Mouse (Mus musculus) CD4-positive helper T cell, adult 2 months (primary cell): ENCODE measurements around the gene Lpin2.

Experiments used
- DNase-seq: peaks from one replicate; pipeline ENCODE4 v3.0.0-alpha.2; 2012; ENCODE audit warnings: low read depth, missing footprints, low spot score

Lpin2 gene

DNA sequence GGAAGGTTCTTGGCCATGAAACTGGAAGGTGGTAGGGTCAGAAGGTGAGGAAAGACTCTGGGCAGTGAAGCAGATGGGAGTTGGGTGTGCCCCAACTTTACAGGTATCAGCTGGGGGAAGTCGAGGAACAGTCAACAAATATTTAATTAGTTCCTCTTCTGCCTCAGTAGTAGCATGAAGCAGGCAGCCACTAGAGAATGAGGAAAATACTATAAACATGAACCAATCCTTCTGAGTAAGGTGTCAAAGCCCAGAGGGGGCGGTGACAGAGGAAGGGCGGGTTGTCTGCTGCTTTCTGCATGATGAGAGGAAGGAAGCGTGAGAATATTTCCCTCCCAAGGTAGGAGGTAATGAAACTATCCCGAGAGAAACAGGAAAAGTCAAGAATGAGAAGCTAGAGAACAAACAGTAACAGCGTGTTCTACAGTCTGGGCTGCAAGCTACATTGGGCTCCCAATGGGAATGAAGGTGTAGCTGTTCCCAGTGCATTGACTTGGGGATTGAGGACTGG is at the start of gene Lpin2:
Gene Lpin2 (plus strand): TSS at position 350 of the 511 bp plus-strand sequence.
- DNase-seq: peak; percentile 47

DNA sequence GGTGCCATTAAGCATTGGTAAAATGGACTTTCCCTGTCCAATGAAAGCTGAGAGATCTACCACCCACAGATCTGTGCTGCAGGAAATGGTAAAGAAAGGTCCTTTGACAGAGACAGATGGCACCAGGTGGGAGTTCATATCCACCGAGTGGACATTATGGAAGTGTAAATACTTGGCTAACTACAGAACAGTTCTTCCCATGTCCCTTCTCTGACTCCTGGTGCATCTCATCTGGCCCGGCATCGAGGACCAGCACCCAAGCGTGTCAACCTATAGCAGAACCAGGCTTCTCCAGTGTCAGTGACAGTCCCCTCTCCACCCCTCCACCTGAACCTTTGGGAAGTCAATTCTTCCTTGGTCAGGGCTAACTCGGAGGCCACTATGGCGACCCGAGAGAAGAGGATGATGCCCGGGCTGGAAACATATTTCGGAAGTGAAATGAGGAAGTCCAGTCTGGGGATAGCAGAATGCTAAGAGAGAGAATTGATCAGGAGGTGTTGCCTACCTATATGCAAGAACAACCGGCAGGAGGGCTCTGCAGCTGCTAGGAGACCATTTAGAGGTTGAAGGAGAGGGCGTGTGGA is 49.4 kb upstream of the Lpin2 start:
- no peak for DNase-seq

DNA sequence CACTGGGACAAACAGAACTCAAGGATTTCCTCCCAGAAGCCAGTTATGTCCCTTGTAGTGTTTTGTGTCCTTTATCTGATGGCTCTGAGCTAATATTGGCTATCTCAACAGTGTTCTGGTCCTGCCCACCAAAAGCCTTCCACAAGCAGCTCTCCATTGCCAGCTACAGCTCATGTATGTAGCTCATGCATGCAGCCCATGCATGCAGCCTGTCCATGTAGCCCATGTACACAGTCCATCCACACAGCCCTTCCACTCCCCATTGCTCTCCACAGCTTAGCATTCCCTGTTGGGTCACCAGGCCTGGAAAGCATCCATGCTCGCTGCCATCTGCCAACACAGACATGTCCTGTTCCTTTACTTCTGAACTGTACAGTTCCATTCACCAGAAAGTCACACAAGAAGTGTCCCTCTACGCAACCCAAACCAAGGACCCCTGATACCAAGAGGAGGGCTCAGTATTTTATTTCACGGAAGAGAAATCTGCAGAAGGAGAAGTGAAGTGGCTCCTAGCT is 47.9 kb upstream of the Lpin2 start:
- DNase-seq: no peak

DNA sequence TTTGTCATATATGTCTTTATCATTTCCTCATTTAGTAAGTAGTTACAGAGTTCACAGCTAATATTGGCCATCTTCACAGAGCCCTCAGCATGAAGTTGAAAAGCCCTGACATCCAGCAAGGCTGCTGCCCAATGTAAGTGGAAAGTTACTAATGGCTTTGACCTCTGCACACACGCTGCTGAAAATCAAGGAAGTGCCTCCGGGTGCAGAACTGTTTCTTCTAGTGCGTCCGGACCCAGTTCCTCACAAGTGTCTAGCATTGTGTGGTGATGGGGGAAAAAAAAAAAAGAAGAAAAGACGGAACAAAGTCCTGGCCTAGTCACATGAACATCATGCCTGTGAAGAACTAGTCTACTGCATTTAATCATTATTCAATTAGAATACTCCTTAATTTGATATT is 47.3 kb upstream of the Lpin2 start:
- DNase-seq: no peak

DNA sequence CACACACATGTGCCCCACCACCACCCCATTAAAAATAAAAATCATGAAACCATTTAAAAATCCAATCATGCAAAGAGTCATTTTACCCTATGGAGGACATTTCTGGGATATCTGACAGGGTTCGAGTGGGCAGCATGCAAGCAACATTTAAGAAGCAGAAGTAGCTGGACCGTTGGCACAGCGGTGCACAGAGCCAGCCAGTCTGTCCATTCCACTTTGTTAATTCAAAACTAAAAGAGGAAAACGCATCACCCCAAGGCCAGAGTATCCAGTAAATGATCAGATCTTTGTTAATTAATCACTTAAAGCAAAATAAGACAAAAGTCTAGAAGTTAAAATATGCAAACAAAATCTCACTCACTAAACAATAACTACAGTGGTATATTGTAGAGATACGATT is 46.5 kb upstream of the Lpin2 start:
- DNase-seq: no peak

DNA sequence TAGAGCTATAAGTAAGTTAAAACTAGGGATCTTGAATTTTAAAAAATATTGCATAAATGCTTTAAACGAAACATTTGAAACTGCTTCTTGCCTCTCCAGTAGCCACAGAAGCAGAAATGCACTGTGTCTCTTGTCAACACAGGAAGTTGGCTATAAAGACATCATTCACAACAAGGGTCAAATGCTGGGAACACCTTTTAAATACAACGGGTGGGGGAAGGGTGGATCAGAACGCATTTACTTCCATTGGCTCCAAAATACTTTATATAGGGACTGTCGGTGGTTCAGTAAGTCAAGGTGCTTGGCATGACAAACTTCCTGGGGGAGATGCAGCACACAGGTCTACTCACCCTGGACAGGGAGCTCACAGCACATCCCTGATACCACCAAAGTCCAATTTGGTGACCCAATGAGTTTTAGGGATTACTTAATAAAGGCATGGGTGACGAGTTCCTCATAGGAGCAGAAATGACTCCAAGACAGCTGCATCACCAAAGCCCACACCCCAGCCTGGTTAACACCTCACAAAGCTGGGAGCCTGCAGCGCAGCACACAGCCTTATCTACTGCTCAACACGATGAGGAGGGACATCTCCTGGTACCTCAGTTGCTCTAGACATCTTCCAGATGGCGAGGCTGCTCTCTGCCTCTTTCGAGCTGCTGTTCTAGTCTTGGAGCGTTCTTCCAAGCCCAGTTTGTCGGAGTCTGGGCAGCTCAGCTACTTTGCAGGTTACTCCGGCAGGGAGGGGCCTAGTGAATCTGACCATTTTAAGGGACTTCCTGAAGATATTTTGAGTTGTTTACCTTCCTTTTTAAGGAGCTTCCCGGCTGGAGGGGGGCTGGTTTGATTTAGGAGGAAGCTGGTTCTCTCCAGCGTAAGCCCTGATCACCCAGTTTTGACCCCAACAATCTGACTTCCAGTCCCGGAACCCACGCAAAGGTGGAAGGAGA is 45.7 kb upstream of the Lpin2 start:
- no peak for DNase-seq

DNA sequence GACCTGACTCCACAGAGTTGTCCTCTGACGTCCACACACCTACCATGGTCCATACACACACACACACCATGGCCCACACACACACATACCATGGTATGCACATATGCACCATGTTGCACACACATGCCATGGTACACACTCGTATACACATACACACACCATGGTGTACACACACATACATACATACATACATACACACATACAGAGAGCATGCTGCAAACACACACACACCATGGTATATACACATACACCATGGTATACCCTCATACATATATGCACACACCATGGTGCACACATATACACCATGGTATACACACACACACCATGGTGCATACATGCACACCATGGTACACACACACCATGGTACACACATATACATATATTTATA is 45.0 kb upstream of the Lpin2 start:
- no peak for DNase-seq

DNA sequence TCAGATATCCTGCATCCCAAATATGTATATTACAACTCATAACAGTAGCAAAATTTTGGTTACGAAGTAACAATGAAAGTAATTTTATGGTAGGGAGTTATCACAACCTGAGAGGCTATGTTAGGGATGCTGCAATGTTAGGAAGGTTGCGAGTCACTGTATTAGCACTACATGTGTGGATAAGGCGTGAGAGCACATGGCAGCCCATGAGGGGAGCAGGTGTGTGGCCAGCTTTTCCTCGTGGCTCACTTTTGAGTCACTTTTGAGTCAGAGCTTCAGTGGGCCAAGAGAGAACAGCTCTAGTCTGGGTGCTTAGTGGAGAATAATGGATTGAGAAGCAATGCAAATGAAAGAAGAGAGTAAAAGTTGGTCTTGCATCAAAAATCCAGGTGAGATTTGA is 40.3 kb upstream of the Lpin2 start:
- DNase-seq: no peak

DNA sequence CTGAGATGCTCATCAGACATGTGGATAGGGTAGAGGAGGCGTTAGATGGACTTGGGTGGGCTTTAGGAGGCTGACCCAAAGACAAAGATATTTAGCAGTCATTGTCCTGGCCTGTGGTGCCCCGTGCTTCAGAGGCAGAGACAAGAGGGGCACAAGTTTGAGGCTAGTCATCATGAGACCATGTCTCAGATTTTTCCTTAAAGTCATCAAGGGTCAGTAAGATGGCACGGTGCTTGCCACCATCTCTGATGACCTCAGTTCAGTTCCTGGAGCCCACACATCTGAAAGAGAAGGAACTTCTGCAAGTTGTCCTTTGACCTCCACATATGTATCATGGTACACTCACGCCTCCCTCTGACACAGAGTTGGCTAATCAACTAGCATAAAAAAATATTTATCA is 39.2 kb upstream of the Lpin2 start:
- no peak for DNase-seq

DNA sequence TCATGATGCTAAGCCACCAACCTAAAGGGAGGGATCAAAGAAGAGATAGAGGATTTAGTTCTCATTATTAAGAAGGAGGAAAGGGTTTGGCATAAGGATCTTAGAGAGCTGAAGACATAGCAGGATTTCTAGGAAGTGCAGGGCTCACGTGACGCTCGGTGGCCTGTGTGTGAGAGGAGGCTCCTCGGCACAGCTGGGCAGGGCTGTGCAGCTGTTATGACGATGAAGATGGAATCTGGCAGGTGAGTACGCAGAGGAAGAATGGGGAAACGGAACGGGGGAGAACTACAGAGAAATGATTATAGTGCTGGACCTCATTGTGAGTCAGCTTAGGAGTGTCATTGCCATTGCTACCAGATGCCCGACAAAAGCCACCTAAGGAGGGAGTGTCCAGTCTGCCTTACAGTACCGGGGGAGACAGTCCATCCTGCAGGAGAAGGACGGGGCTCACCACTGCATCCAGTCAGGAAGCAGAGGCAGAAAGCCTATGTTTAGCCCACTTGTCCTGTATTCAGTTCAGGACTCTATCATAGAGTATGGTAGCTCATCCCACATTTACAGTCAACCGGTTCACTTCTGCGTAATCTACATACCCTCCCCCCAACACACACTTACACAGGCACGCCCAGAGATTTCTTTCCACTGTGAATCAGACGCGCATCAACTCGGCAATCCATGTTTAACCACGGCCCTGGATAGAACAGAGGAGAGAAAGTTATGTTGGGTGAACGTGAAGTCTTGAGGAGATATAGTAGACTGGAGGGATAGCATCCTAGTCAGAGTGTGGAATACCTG is 37.8 kb upstream of the Lpin2 start:
- DNase-seq: no peak

DNA sequence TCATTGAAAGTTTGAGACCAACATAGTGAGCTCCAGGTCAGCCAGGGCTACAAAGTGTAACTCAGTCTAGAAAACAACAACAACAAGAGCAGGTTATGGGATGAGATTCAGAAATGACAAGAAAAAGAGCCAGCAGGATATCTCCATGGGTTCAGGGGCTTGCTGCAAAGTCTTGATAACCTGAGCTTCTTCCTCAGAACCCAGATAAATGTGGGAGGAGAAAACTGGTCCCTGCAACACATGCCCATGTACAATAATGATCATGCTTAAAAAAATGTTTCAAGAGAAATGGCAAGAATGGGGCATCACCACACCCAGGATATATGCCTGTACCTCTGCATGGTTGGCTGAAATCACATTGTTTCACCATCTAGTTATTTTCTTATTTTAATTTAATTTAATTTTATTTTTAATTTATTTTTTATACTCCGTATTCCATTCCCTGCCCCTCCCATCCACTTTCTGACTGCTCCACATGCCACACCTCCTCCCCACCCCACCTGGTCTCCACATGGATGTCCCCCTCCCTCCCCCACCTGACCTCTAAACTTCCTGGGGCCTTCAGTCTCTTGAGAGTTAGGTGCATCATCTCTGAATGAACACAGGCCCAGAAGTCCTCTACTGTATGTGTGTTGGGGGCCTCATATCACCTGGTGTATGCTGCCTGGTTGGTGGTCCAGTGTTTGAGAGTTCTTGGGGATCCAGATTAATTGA is 37.0 kb upstream of the Lpin2 start:
- no peak for DNase-seq

DNA sequence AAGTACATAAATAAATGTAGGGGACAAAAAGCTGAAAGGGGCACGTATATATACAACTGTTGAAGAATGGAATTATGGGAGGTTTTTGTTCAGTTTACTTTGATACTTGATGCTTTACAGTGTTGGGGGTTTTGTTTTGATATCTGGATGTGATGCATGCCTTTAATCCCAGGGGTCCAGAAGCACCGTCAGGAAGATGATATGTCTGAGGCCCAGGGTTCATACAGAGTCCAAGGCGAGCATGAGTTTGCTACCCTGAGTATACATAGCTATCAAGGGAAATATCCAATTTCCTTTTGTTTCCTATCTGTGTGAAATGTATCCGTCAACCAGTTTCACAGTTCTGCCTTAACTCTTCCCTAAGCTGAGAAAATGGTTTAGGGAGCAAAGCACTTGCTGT is 29.0 kb upstream of the Lpin2 start:
- DNase-seq: no peak

DNA sequence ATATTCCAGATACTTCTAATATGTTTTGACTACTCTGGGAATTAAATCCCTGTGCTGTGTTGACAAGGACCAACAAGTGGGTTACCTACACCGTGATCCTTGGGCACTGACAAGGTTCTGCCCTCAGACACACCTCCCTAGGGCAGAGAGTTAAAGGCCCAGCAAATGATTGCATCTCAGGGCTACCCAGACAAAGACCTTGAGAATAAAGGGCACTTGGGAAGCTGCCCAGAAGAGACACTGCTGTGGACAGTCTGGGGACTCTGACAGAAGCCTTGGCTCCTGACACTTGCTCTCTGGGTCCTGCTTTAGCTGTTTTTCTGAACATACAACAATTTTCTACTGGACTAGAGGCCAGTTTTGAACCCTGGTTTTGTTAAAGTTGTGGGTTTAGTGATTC is 27.1 kb upstream of the Lpin2 start:
- DNase-seq: no peak

DNA sequence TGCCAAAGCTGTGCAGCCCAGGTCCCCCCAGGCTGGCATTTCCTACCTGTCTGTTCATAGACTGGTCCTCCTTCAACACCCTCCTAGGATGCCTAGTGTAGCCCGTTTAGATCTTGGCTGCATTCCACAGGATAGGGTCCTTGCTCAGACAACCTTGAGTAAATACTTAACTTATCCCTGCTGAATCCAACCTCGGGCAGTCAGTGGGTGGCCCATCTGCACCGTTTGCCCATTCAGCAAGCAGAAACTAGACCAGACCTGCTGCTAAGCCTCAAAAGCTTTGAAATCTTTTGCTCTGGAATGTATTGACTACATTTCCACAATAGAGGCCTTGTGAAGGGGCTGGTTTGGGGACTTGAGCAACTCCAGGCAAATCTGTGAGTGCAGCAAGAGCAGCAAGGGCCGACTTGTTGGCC is 23.2 kb upstream of the Lpin2 start:
- DNase-seq: no peak

DNA sequence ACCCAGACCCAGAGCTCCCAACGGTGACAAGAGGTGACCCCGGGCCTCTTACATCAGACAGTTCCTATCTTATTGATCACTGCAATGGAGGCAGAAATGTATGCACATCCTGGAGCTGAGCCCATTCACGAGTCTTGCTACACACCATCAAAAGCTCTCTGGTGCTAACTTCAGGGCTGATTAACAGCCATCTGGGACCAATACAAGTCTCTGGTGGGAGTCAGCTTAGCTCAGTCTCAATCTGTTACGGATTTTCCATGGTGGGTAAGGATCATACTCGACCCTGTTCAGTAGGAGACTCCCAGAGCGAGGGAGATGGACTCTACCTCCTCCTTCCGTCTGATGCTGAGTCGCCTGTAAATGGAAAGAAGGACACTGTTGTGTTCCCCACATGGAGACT is 22.6 kb upstream of the Lpin2 start:
- no peak for DNase-seq

DNA sequence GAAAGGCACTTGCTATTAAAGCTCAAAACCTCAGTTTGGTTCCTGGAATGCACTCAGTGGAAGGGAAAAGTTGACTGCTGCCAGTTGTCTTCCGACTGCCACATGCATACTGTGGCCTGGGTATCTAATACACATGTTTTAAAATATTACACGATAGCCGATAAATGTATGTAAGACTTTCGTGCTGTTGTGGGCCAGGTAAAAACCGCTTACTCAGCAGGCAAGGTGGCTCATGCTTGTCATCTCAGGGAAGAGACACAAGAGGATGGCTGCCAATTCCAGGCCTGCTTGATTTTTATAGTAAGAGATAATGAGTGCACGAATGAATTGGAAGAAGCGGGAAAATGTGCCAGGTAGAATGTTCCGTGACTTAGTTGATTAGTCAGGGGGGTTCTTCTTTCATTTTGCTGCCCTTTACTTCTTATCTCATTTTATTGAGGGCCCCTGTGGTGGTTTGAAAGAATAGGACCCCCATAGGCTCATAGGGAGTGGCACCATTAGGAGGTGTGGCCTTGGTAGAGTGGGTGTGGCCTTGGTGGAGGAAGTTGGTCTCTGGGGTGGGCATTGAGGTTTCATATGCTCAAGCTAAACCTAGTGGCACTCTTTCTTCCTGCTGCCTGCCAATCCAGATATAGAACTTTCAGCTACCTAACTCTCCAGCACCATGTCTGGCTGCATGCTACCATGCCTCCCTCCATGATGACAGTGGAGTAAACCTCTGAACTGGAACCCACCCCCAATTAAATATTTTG is 21.9 kb upstream of the Lpin2 start:
- no peak for DNase-seq

DNA sequence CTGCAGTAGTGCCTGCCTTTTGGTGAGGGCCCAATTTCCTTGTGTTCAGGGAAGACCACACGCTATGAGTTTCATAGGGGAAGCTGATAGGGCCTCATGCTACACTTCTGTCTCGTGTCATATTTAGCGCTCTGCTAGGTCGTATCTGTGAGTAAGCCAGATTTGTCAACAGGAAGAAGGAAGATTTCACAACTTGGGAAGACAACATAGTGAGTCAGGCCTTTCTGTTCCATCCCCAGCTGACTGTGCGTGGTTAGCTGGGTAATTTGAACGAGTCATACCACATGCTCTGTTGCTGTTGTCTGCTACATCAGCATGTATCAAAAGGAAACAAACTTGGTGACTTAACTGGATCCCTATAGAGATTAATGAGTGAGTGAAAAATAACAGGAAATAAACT is 17.4 kb upstream of the Lpin2 start:
- DNase-seq: peak; percentile 18

DNA sequence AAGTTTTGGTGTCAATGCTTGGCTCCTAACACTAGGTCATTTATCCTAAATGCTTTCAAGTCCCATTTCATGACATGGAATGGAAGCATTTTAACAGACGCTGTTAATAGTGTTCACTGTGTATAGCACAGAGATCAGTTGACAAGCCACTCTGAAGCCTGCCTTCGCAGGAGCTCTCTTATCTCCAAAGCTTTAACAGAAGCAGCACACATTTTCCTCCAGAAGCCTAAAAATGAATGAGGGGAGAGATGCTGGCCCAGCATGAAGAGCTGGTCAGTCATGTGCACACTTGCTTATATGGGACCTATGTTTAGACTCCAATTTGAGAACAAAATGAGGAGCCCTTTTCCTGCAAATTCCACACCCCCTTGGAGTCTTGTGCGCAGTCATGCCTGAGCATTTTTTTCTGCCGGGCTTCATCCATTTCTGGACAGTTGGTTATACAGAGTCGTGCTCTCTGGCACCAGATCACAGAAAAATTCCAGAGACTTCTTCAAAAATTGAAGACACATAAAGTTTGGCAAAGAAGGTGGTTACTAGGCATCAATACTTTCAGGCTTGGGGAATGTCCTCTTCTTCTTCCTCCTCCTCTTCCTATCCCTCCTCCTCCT is 14.1 kb upstream of the Lpin2 start:
- DNase-seq: no peak

DNA sequence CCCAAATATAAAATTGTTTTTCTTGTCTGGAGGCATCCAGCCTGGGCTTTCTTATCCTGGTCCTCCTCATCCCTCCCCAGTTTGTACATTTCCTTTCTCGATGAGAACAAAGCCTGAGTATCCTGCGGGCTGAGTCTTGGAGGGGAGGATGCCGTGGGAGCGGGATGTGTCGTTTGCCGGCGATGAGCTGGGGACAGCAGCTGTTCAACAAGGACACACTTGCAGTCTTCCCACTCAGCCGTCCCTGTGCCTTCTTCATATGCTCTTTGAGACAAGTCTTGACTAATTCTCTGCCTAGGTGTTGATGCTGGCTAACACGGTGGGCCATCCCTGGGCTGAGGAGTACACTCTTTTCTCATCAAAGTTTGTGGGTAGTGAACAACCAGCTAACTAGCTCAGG is 13.5 kb upstream of the Lpin2 start:
- no peak for DNase-seq

DNA sequence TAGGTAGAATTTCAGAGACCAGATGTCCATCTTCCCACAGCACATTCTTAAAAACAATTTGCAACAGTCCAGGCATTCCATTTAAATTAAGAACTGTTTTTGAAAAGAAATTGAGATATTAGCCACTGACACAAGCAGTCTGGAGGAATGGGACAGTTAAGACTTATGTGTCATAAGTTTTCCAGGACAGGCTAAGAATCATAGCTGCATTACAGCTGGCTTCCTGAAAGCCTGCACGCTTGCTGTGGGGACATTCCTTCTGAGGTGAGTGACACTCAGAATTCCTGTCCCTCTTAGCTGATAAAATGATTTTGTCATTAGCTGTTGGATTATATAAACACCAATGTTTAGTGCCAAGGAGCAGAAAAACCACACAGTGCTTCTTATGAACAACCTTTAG is 12.7 kb upstream of the Lpin2 start:
- no peak for DNase-seq
